Mouse (Mus musculus) spleen, adult 2 months (tissue): ENCODE measurements around the gene Kmt2e.

Source experiments
- CTCF ChIP-seq: fragments of 200-500 bp; IDR thresholded peaks from 2 replicates; pipeline ENCODE4 v1.5.1; 2011; ENCODE audit warnings: mild to moderate bottlenecking, inconsistent platforms; ENCODE audit not compliant: insufficient read depth, insufficient read length, insufficient replicate concordance; ENCODE audit errors: extremely low read depth
- POLR2A ChIP-seq: fragments of 200-500 bp; IDR thresholded peaks from 2 replicates; pipeline ENCODE4 v1.6.1; 2011; ENCODE audit warnings: low read depth, low read length, inconsistent platforms

DNA sequence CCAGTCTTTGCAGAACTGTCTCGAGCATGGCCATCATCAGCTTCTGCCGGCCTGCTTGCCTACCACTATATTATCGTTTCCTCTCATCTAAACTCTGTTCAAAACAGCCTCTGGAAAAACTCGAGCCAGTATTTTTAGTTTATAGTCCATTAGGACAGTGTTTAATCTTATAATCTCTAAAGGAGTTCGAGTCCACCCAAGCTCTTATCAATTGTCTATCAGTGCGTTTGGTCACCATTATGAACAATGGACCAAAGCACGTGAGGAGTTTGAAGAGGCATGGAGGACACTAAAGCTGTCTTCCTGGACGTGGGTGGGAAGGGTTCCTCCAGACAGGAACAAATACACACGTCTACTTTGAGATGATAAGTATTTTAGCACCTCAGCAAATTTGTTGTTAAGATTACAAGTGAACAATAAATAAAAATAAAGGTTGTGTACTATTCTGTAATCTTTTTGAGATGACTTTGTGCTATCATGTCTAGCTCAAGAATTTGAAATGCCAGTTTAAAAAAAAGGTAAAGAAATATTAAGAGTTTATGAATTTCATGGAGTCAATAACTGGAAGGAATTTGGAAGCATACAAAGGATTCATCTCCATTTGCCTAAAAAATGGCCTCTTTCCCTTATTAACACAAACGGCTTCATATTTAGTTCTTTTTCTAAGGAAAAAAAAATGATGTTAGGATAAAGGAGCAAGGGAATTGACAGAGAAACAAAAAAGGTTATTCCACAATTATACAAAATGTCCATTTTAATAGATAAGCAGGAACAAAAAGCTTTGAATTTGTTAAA, 3.0 kb upstream of the Kmt2e start:
- no peak for TF ChIP-seq CTCF
- TF ChIP-seq POLR2A, result no peak
